Mouse (Mus musculus) lung, embryonic 16.5 days (tissue): ENCODE data around the gene Ndufb7. TPM values are rescaled to one million over a fixed set of nuclear protein-coding genes. Genes with fewer than 3 reads are reported as not detected.

Source experiments
- ATAC-seq: fragments of 200-750 bp; cut with Nextera tagmentation; 2 replicates; pipeline ENCODE4 v1.8.0; 2017; ENCODE audit warnings: low read depth, mild to moderate bottlenecking, moderate library complexity
- H3K27ac ChIP-seq: fragments of 300-500 bp; sonication (generic); 2 replicates; pipeline ENCODE4 v1.5.1; 2014; ENCODE audit warnings: mild to moderate bottlenecking, control low read depth, low read length
- H3K27me3 ChIP-seq: fragments of 300-500 bp; sonication (generic); 2 replicates; pipeline ENCODE4 v1.6.1; 2014; ENCODE audit warnings: low read depth, low read length, mixed read lengths; ENCODE audit not compliant: control insufficient read depth, insufficient read depth
- H3K36me3 ChIP-seq: fragments of 300-500 bp; sonication (generic); 2 replicates; pipeline ENCODE4 v1.6.1; 2014; ENCODE audit warnings: low read length; ENCODE audit not compliant: control insufficient read depth, insufficient read depth
- H3K4me1 ChIP-seq: fragments of 300-500 bp; sonication (generic); replicated peaks from 2 replicates; pipeline ENCODE4 v1.6.1; 2014; ENCODE audit warnings: low read length, mixed read lengths; ENCODE audit not compliant: control insufficient read depth, insufficient read depth
- H3K4me2 ChIP-seq: fragments of 300-500 bp; sonication (generic); 2 replicates; pipeline ENCODE4 v1.6.1; 2014; ENCODE audit warnings: low read depth, low read length, control low read depth
- H3K4me3 ChIP-seq: fragments of 300-500 bp; sonication (generic); 2 replicates; pipeline ENCODE4 v1.5.1; 2014; ENCODE audit warnings: mild to moderate bottlenecking, low read length, control low read depth
- H3K9ac ChIP-seq: fragments of 300-500 bp; sonication (generic); 2 replicates; pipeline ENCODE4 v1.6.1; 2014; ENCODE audit warnings: low read length, control low read depth
- H3K9me3 ChIP-seq: fragments of 300-500 bp; sonication (generic); 2 replicates; pipeline ENCODE4 v1.6.1; 2016; ENCODE audit warnings: low read length; ENCODE audit not compliant: control insufficient read depth
- WGBS: fragments of 180-500 bp; shearing (Covaris S2); extraction: QIAGEN DNeasy Blood & Tissue Kit; methylation state at CpG from one replicate; pipeline ENCODE4 v1.1.7; 2014; 5-methylcytosine and 5-hydroxymethylcytosine counted together
- polyA plus RNA-seq: library from polyadenylated mRNA; unstranded; fragments of >200 nt; fragmentation: Nextera tagmentation; extraction: Ambion mirVana; gene quantifications from 2 replicates; pipeline ENCODE4 v1.2.1, GENCODE M21; 2015

Ndufb7 gene
- polyA plus RNA-seq, 1 experiment from 2014 or later = 350 TPM

DNA sequence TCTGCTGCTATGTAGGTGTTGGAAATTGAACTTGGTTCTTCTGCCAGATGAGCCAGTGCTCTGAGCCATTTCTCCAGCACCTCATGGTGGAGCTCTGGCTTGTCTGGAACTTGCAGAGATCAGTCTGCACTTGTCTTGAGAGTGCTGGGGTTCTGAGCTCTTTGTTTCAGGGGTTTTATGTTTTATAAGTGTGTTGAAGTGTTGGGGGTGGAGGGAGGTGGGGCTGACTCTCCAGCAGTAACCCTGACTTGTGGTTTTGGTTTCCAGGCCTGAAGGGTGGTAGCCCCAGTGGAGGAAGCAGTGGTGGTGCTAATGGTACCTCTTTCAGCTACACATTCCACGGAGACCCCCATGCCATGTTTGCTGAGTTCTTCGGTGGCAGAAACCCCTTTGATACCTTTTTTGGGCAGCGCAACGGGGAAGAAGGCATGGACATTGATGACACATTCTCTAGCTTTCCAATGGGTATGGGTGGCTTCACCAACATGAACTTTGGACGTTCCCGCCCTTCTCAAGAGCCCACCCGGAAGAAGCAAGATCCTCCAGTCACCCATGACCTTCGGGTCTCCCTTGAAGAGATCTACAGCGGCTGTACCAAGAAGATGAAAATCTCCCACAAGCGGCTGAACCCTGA is 43.2 kb downstream of the Ndufb7 start:
- H3K36me3 ChIP-seq = peaks cover 26% of the 10 kb centered on the region
- H3K27ac ChIP-seq = no peak overlapping the region
- WGBS = 86% methylated on average over 10 of the region's 10 CpGs
- H3K4me3 ChIP-seq = peak overlapping the region; percentile 61
- peak overlapping the region; percentile 57 for H3K4me2 ChIP-seq
- peak overlapping the region; percentile 80 for H3K9ac ChIP-seq
- H3K27me3 ChIP-seq = no peaks in the 10 kb centered on the region
- ATAC-seq = no peak
- H3K9me3 ChIP-seq = no peaks in the 10 kb centered on the region
- peaks cover 11% of the 10 kb centered on the region for H3K4me1 ChIP-seq

DNA sequence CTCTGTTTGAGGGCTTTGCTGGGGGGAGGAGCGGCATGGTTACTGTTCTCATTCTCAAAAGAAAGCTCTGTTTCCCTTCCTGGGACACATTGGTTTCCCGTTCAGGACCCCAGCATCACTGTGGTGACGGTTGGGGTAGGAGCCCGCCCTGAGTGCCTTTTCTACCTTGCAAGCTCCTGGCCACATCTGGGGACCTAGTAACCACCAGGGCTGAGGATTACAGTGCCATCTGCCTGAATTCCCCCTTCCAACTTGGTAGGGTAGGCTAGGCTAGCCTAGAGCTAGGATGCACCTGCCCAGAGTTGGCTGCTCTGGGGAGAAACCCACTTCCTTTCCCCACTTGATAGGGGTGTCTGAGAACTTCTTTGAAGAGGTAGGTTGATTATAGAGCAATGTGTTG is 45.5 kb downstream of the Ndufb7 start:
- ATAC-seq = no peak
- H3K9ac ChIP-seq = no peak overlapping the region
- H3K4me2 ChIP-seq = no peak overlapping the region
- no peak overlapping the region for H3K4me3 ChIP-seq
- WGBS = 93% methylated on average over 4 of the region's 4 CpGs
- H3K4me1 ChIP-seq = peaks cover 11% of the 10 kb centered on the region
- no peak overlapping the region for H3K27ac ChIP-seq
- peaks cover 26% of the 10 kb centered on the region for H3K36me3 ChIP-seq
- no peaks in the 10 kb centered on the region for H3K27me3 ChIP-seq
- H3K9me3 ChIP-seq = no peaks in the 10 kb centered on the region

DNA sequence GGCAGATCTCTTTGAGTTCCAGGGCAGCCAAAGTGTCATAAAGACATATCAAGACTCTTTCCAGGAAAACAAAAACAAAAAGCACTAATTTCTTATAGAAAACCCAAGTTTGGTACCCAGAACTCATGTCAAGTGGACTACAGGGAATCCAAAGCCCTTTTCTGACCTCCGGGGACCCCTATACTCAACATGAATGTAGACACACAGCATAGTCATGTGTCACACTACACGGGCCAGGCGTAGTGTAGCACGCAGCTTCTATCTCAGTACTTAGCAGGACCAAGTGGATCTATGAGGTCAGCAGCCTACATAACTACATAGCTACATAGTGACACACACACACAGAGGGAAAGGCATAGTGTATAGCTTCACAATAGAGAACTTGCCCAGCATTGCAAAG is 47.2 kb downstream of the Ndufb7 start:
- H3K27me3 ChIP-seq = no peaks in the 10 kb centered on the region
- 93% methylated on average over 4 of the region's 4 CpGs for WGBS

DNA sequence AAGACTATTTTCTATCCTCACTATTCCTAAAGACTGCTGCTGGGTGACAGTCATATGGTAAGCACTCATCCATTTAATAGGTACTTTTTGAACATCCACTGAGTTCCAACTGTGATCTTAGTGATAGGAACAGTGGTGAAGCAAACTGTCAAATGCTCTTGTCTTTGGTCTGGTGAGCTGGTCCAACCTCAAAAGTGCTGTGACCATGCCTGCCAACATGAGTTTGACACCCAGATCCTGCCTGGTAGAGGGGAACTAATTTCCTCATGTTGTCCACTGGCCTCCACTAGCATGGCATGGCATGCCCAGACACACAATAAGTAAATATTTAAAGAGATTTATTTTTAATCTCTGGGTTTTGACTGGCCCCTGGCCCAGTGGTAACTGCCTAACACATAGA is 50.2 kb downstream of the Ndufb7 start:
- no peak overlapping the region for H3K9ac ChIP-seq
- no peak overlapping the region for H3K4me3 ChIP-seq
- H3K4me2 ChIP-seq = no peak overlapping the region
- H3K4me1 ChIP-seq = no peaks in the 10 kb centered on the region
- peaks cover 12% of the 10 kb centered on the region for H3K36me3 ChIP-seq
- no peaks in the 10 kb centered on the region for H3K27me3 ChIP-seq
- ATAC-seq = no peak
- no peak overlapping the region for H3K27ac ChIP-seq
- H3K9me3 ChIP-seq = no peaks in the 10 kb centered on the region; the same call in 1 of the 2 replicates

More for the DNA sequence above, 47.2 kb downstream of the Ndufb7 start:
- H3K9me3 ChIP-seq = no peaks in the 10 kb centered on the region; the same call in 1 of the 2 replicates
- no peak overlapping the region for H3K4me2 ChIP-seq
- no peak overlapping the region for H3K27ac ChIP-seq
- no peak overlapping the region for H3K4me3 ChIP-seq
- no peak for ATAC-seq
- no peak overlapping the region for H3K9ac ChIP-seq
- H3K36me3 ChIP-seq = peaks cover 26% of the 10 kb centered on the region
- H3K4me1 ChIP-seq = peaks cover 8% of the 10 kb centered on the region

DNA sequence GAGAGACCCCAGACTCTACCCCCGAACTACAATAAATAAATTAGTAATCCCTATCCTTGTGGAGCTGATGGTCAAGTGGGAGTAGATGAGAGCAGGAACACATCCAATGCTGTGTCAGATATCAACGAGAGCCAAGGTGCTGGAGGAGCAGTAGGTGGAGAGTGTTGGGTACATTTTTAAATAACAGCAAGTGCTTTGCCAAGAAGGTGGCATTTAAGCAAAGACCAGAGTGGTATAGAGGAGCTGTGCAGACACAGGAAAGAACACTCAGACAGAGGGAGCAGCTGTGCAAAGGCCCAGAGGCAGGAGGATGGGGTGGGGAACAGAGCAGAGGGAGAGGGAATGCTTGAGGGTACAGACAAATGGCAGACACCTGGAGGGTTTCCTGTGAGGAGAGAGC is 50.6 kb downstream of the Ndufb7 start:
- Histone ChIP-seq H3K4me2 (no peak overlapping the region), H3K27me3 (no peaks in the 10 kb centered on the region), H3K27ac (no peak overlapping the region), H3K9ac (no peak overlapping the region), H3K4me1 (0 out of 2 replicates have a peak, but pooled peaks cover 1% of the 10 kb centered on the region), H3K9me3 (no peaks in the 10 kb centered on the region; the same call in 1 of the 2 replicates), H3K4me3 (no peak overlapping the region), H3K36me3 (peaks cover 7% of the 10 kb centered on the region)
- no peak for ATAC-seq
- 71% methylated on average over 2 of the region's 2 CpGs for WGBS

DNA sequence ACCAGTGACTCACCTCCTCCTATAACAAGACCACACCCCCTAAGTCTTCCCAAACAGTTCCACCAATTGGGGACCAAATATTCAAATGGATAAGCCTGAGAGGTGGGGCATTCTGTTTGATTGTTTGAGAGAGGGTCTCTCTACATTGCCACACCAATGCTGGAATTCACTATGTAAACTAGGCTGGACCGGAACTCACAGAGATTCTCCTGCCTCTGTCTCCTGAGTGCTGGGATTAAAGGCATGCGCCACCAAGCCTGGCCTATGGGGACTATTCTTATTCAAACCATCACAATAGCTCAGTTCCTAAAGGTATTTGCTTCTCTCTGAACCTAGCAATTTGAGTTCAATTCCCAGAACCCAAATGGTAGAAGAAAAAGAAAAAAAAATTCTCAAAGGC is 52.1 kb downstream of the Ndufb7 start:
- whole genome bisulfite sequencing = 92% methylated on average over 2 of the region's 2 CpGs
- no peak overlapping the region for H3K4me3 ChIP-seq
- ATAC-seq = no peak
- no peak overlapping the region for H3K4me2 ChIP-seq
- no peaks in the 10 kb centered on the region; the same call in 1 of the 2 replicates for H3K36me3 ChIP-seq
- H3K27me3 ChIP-seq = no peaks in the 10 kb centered on the region
- H3K27ac ChIP-seq = no peak overlapping the region
- no peaks in the 10 kb centered on the region; the same call in 1 of the 2 replicates for H3K9me3 ChIP-seq
- no peak overlapping the region for H3K9ac ChIP-seq
- peaks cover 7% of the 10 kb centered on the region; the same call in 1 of the 2 replicates for H3K4me1 ChIP-seq

DNA sequence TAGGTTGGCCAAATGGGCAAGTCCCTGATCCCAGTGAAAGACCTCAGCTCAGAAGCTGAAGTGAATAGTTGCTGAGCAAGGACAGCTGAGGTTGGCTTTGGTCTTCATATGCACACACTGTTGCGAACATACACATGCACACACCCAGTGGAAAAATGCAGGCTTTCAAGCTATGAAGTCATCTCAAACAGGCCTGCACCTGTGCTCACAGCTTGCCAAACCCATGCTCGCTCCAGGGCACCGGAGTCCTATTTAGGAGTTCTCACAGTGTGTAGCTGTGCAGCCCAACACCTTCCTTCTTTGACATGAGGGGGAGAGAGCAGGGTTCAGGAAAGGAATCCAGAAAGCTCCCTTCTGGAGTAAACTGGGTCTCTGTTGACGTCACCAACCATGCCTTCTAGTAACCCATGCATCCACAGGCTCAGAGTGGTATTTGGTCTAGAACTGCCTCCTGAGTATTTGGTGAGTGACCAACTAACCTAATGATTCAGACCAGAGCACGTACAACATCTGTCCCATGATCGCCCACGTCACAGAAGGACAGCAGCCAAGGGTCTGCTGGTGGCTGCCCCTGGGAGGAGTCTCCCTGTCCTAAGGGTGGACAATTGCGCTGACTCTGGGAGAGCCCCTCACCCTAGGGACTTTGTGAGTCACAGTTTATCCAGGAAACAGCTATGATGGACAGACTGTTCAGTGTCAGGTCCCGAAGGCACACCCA is 53.3 kb downstream of the Ndufb7 start:
- Histone ChIP-seq H3K4me2 (no peak overlapping the region), H3K9me3 (no peaks in the 10 kb centered on the region; the same call in 1 of the 2 replicates), H3K9ac (no peak overlapping the region), H3K36me3 (no peaks in the 10 kb centered on the region), H3K27ac (peak overlapping the region; percentile 33; the same call in 1 of the 2 replicates), H3K4me1 (peaks cover 7% of the 10 kb centered on the region; the same call in 1 of the 2 replicates), H3K4me3 (no peak overlapping the region), H3K27me3 (no peaks in the 10 kb centered on the region)
- ATAC-seq = peak; percentile 39; the same call in 1 of the 2 replicates
- WGBS = 72% methylated on average over 9 of the region's 9 CpGs

Other genes starting within 250 kb of the Ndufb7 start
- 16.5 and 17.0 TPM in 2 replicates for gene Elmod2, start 234.2 kb upstream of the Ndufb7 start, polyA plus RNA-seq
- gene Mgat4d, start 218.2 kb upstream of the Ndufb7 start, polyA plus RNA-seq = not detected in 2 replicates
- 0.05 and 0.14 TPM in 2 replicates for gene Clgn, start 176.8 kb upstream of the Ndufb7 start, polyA plus RNA-seq
- gene Scoc, start 108.3 kb upstream of the Ndufb7 start, polyA plus RNA-seq = 114 TPM in 2 replicates
- not detected in 2 replicates for gene Olfr370, start 30.9 kb upstream of the Ndufb7 start, polyA plus RNA-seq
- gene Tecr, start 41.3 kb downstream of the Ndufb7 start, polyA plus RNA-seq = 491 and 509 TPM in 2 replicates
- 65.0 and 65.2 TPM in 2 replicates for gene Dnajb1, start 41.5 kb downstream of the Ndufb7 start, polyA plus RNA-seq
- 178 and 190 TPM in 2 replicates for gene Gipc1, start 86.0 kb downstream of the Ndufb7 start, polyA plus RNA-seq
- gene Ptger1, start 100.0 kb downstream of the Ndufb7 start, polyA plus RNA-seq = 1.4 TPM in 2 replicates
- gene Pkn1, start 132.5 kb downstream of the Ndufb7 start, polyA plus RNA-seq = 27.2 and 31.8 TPM in 2 replicates
- 150 and 158 TPM in 2 replicates for gene Ddx39, start 148.5 kb downstream of the Ndufb7 start, polyA plus RNA-seq
- gene Adgre5, start 174.7 kb downstream of the Ndufb7 start, polyA plus RNA-seq = 77.6 and 78.2 TPM in 2 replicates